Mouse (Mus musculus): Measurements from ENCODE around the gene Tm7sf3. TPM values are rescaled to one million over a fixed set of nuclear protein-coding genes. Genes with fewer than 3 reads are reported as not detected.

Tm7sf3 gene
- total RNA-seq (2012; rRNA removed) (18.0 and 18.3 TPM in 2 replicates), polyA plus RNA-seq (2012; ENCODE audit: insufficient read depth in 1 of 2, insufficient read length in 2 of 2, low read depth in 1 of 2, low replicate concordance in 2 of 2, missing spikeins in 1 of 2) (10 to 100 TPM in 1 of 2 experiments, not detected in 1; 27.1 TPM)

DNA sequence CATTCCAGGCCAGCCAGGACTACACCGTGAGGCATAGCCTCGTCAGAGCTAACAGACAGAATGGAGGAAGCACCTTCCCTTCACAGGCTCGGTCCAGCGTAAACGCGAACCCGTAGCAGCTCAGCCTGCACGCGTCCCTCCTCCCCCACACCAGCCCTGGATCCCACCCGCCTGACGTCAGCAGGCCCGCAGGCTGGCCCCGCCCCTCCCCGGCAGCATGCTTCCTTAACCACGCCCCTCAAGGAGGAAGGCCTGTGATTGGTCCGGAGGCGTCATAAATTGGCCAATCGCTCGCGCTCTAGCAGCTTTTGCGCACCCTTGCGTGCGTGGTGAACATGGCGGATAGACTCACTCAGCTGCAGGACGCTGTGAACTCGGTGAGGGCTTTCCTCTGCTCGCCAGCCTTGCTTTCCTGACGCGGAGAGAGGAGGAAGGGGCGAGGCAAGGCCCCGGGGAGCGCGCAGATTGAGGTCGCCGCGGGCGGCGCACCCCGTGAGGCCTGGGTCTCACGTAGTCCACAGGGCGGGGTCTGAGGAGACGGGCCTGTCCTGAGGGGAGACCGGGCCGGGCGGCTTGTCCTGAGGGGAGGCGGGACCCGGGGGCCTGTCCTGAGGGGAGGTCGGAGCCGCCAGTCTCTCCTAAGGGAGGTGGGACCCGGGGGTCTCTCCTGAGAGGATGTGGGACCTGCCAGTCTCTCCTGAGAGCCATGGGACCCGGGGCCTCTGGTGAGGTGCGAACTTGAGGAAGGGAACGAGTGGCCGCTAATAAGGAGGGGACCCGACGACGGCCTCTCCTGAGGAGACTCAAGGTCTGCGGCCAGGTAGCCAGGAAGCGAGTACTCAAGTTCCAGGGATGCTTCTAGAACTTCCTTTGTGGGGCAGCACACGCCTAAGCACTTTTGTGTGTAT lies at the start of gene Tm7sf3, which contains the start of gene Med21:
Tm7sf3 (minus strand) TSS at position 549 of the 908 bp plus-strand sequence.
Med21 (plus strand) TSS at position 272 of the 908 bp plus-strand sequence.
- Histone ChIP-seq H3K27ac (ENCODE audit: control insufficient read depth, low read depth, low read length) (peak within 1 kb of the TSS; percentile 95), H3K4me3 (ENCODE audit: control insufficient read depth in 1 of 2, insufficient read depth in 1 of 2, low read depth in 2 of 2, low read length in 2 of 2) (peak within 1 kb of the TSS; percentile 75 to 76), H3K27me3 (ENCODE audit: control insufficient read depth in 1 of 2, insufficient read depth in 2 of 2, low read length in 2 of 2) (no peaks in the 10 kb centered on the region), H3K4me1 (ENCODE audit: control insufficient read depth in 1 of 2, insufficient read depth in 2 of 2, low read length in 2 of 2) (peaks cover 6 to 11% of the 10 kb centered on the region in 2 experiments), H3K9ac (ENCODE audit: control insufficient read depth, low read depth, low read length, poor library complexity, severe bottlenecking) (peak within 1 kb of the TSS; percentile 85), H3K9me3 (replicated peaks; ENCODE audit: insufficient read depth, low read length) (no peaks in the 10 kb centered on the region), H3K36me3 (ENCODE audit: control insufficient read depth in 1 of 2, insufficient read depth in 2 of 2, low read length in 2 of 2) (peaks cover 0 to 21% of the 10 kb centered on the region in 2 experiments; a peak in 2 of 4 replicates), H3K79me2 (ENCODE audit: control insufficient read depth, insufficient read depth, low read length, poor library complexity) (peaks cover 21% of the 10 kb centered on the region)
- DNase-seq (ENCODE audit: low read depth, low spot score): peak; percentile 99
- TF ChIP-seq MAFK (IDR thresholded peaks at IDR 0.05; ENCODE audit: borderline replicate concordance, low read depth, low read length): no peak
- no peak for TF ChIP-seq CTCF (IDR thresholded peaks at IDR 0.05 in 2 of 3, conservative IDR thresholded peaks at IDR 0.05 in 1 of 3; ENCODE audit: control insufficient read depth in 1 of 3, insufficient read depth in 1 of 3, low read depth in 2 of 3, low read length in 3 of 3, poor library complexity in 1 of 3, severe bottlenecking in 1 of 3)
- TF ChIP-seq ZKSCAN1 (IDR thresholded peaks at IDR 0.05; ENCODE audit: low read depth, low read length): no peak
- no peak for TF ChIP-seq ZNF384 (IDR thresholded peaks at IDR 0.05; ENCODE audit: low read depth, low read length)
- peak; percentile 99 for TF ChIP-seq ZMIZ1 (IDR thresholded peaks at IDR 0.05; ENCODE audit: low read depth, low read length)
- TF ChIP-seq TCF12 (IDR thresholded peaks at IDR 0.05; ENCODE audit: low read depth, low read length): peak; percentile 51
- TF ChIP-seq UBTF (IDR thresholded peaks at IDR 0.05; ENCODE audit: borderline replicate concordance, insufficient read depth, low read depth, low read length): no peak
- TF ChIP-seq BHLHE40 (IDR thresholded peaks at IDR 0.05; ENCODE audit: borderline replicate concordance, low read depth, low read length): peak; percentile 68; the same call in 1 of the 2 replicates
- TF ChIP-seq GATA1 (IDR thresholded peaks at IDR 0.05; ENCODE audit: low read depth, low read length): no peak
- no peak for TF ChIP-seq JUND (IDR thresholded peaks at IDR 0.05; ENCODE audit: low read depth, low read length)
- no peak for TF ChIP-seq CHD1 (IDR thresholded peaks at IDR 0.05; ENCODE audit: low read depth, low read length)
- TF ChIP-seq USF1 (IDR thresholded peaks at IDR 0.05; ENCODE audit: low read depth, low read length): no peak; the same call in 1 of the 2 replicates
- TF ChIP-seq POLR2A (IDR thresholded peaks at IDR 0.05; ENCODE audit: control insufficient read depth in 1 of 2, insufficient read depth in 1 of 2, low read depth in 1 of 2, low read length in 2 of 2, poor library complexity in 1 of 2): peak; percentile 97 to 99
- TF ChIP-seq MEF2A (IDR thresholded peaks at IDR 0.05; ENCODE audit: extremely low read depth, insufficient replicate concordance, low read depth, low read length, poor library complexity, severe bottlenecking): no peak
- peak; percentile 96 for TF ChIP-seq NELFE (IDR thresholded peaks at IDR 0.05; ENCODE audit: low read depth, low read length)
- peak; percentile 72 for TF ChIP-seq ETS1 (IDR thresholded peaks at IDR 0.05; ENCODE audit: low read depth, low read length)
- peak; percentile 64 for TF ChIP-seq NRF1 (IDR thresholded peaks at IDR 0.05; ENCODE audit: insufficient read depth, low read depth, low read length, poor library complexity, severe bottlenecking)
- peak; percentile 86; the same call in 1 of the 2 replicates for TF ChIP-seq MYC (IDR thresholded peaks at IDR 0.05; ENCODE audit: low read depth, low read length)
- peak; percentile 31; the same call in 1 of the 2 replicates for TF ChIP-seq MAZ (IDR thresholded peaks at IDR 0.05; ENCODE audit: low read depth, low read length)
- 0 out of 2 replicates have a peak, but pooled peaks have one; percentile 16 for TF ChIP-seq RCOR1 (IDR thresholded peaks at IDR 0.05; ENCODE audit: low read depth, low read length)
- no peak for TF ChIP-seq MYB (IDR thresholded peaks at IDR 0.05; ENCODE audit: low read depth, low read length)
- no peak for TF ChIP-seq E2F4 (IDR thresholded peaks at IDR 0.05; ENCODE audit: borderline replicate concordance, low read depth, low read length)
- TF ChIP-seq TBP (IDR thresholded peaks at IDR 0.05; ENCODE audit: low read depth, low read length): peak; percentile 96
- TF ChIP-seq TAL1 (IDR thresholded peaks at IDR 0.05; ENCODE audit: low read length): no peak
- peak in 1 of 2 experiments; percentile 29; a peak in 1 of 4 replicates for TF ChIP-seq EP300 (IDR thresholded peaks at IDR 0.05; ENCODE audit: low read depth in 1 of 2, low read length in 2 of 2)
- TF ChIP-seq MXI1 (IDR thresholded peaks at IDR 0.05; ENCODE audit: low read depth, low read length): no peak; the same call in 1 of the 2 replicates
- no peak for TF ChIP-seq SMC3 (IDR thresholded peaks at IDR 0.05; ENCODE audit: low read depth, low read length)
- no peak; the same call in 1 of the 2 replicates for TF ChIP-seq KAT2A (conservative IDR thresholded peaks at IDR 0.05; ENCODE audit: low read depth, low read length)
- TF ChIP-seq ZC3H11A (IDR thresholded peaks at IDR 0.05; ENCODE audit: low read depth, low read length): 0 out of 2 replicates have a peak, but pooled peaks have one; percentile 4
- TF ChIP-seq GABPA (IDR thresholded peaks at IDR 0.05; ENCODE audit: low read depth, low read length): no peak
- TF ChIP-seq HCFC1 (IDR thresholded peaks at IDR 0.05; ENCODE audit: low read depth, low read length): peak; percentile 67
- TF ChIP-seq POLR2AphosphoS2 (IDR thresholded peaks at IDR 0.05; ENCODE audit: low read length): peak; percentile 90
- TF ChIP-seq ELF1 (IDR thresholded peaks at IDR 0.05; ENCODE audit: low read depth, low read length): peak; percentile 67; the same call in 1 of the 2 replicates
- no peak for TF ChIP-seq RAD21 (IDR thresholded peaks at IDR 0.05; ENCODE audit: low read depth, low read length)
